Mouse (Mus musculus) stomach, embryonic 14.5 days (tissue): ENCODE measurements around the gene Nkg7. TPM values are rescaled to one million over a fixed set of nuclear protein-coding genes. Genes with fewer than 3 reads are reported as not detected.

Experiments used
- ATAC-seq: fragments of 200-750 bp; cut with Nextera tagmentation; 2 replicates; pipeline ENCODE4 v1.8.0; 2017; ENCODE audit warnings: low read depth, moderate TSS enrichment; ENCODE audit not compliant: insufficient number of reproducible peaks, insufficient read depth, low FRiP score
- H3K27ac ChIP-seq: fragments of 300-500 bp; sonication (generic); 2 replicates; pipeline ENCODE4 v1.5.1; 2014; ENCODE audit warnings: mild to moderate bottlenecking, low read length, moderate library complexity, mixed read lengths
- H3K27me3 ChIP-seq: fragments of 300-500 bp; sonication (generic); 2 replicates; pipeline ENCODE4 v1.6.1; 2014; ENCODE audit warnings: low read length, control low read depth, mixed read lengths; ENCODE audit not compliant: control insufficient read depth, insufficient read depth
- H3K36me3 ChIP-seq: fragments of 300-500 bp; sonication (generic); 2 replicates; pipeline ENCODE4 v1.6.1; 2014; ENCODE audit warnings: mild to moderate bottlenecking, control low read depth, low read length, moderate library complexity, mixed read lengths; ENCODE audit not compliant: control insufficient read depth, insufficient read depth
- H3K4me1 ChIP-seq: fragments of 300-500 bp; sonication (generic); 2 replicates; pipeline ENCODE4 v1.6.1; 2014; ENCODE audit warnings: low read length, control low read depth, mixed read lengths; ENCODE audit not compliant: control insufficient read depth, insufficient read depth
- H3K4me2 ChIP-seq: fragments of 300-500 bp; sonication (generic); replicated peaks from 2 replicates; pipeline ENCODE4 v1.6.1; 2014; ENCODE audit warnings: low read depth, low read length, control low read depth
- H3K4me3 ChIP-seq: fragments of 300-500 bp; sonication (generic); 2 replicates; pipeline ENCODE4 v1.5.1; 2014; ENCODE audit warnings: low read depth, low read length, control low read depth
- H3K9ac ChIP-seq: fragments of 300-500 bp; sonication (generic); replicated peaks from 2 replicates; pipeline ENCODE4 v1.6.1; 2014; ENCODE audit warnings: low read depth, mild to moderate bottlenecking, control low read depth, low read length, moderate library complexity, mixed read lengths
- H3K9me3 ChIP-seq: fragments of 300-500 bp; sonication (generic); 2 replicates; pipeline ENCODE4 v1.6.1; 2016; ENCODE audit warnings: low read depth, low read length, control low read depth; ENCODE audit not compliant: control insufficient read depth
- WGBS: fragments of 180-500 bp; shearing (Covaris S2); extraction: QIAGEN DNeasy Blood & Tissue Kit; methylation state at CpG from one replicate; pipeline ENCODE4 v1.1.7; 2014; 5-methylcytosine and 5-hydroxymethylcytosine counted together
- polyA plus RNA-seq: library from polyadenylated mRNA; unstranded; fragments of >200 nt; fragmentation: Nextera tagmentation; extraction: Ambion mirVana; gene quantifications from 2 replicates; pipeline ENCODE4 v1.2.1, GENCODE M21; 2014

Nkg7 gene
- polyA plus RNA-seq, 1 experiment from 2014 or later: 1.4 TPM

GRCm38 (mm10) chr7:43466099-43466694 lies 29.3 kb downstream of the Nkg7 start:
- H3K9me3 ChIP-seq: no peaks in the 10 kb centered on the region
- H3K27me3 ChIP-seq: no peaks in the 10 kb centered on the region
- H3K9ac ChIP-seq: peak overlapping the region; percentile 30; the same call in 1 of the 2 replicates
- H3K36me3 ChIP-seq: no peaks in the 10 kb centered on the region
- no peak overlapping the region for H3K27ac ChIP-seq
- no peaks in the 10 kb centered on the region for H3K4me1 ChIP-seq
- peak; percentile 64 for ATAC-seq
- H3K4me2 ChIP-seq: peak overlapping the region; percentile 87
- under 1% methylated on average over 33 of the region's 33 CpGs for WGBS
- H3K4me3 ChIP-seq: peak overlapping the region; percentile 39

- no peak overlapping the region for H3K27ac ChIP-seq
- H3K27me3 ChIP-seq: no peaks in the 10 kb centered on the region
- no peaks in the 10 kb centered on the region for H3K9me3 ChIP-seq
- no peak overlapping the region for H3K4me2 ChIP-seq
- H3K9ac ChIP-seq: no peak overlapping the region
- ATAC-seq: no peak
- no peaks in the 10 kb centered on the region for H3K4me1 ChIP-seq
- H3K36me3 ChIP-seq: no peaks in the 10 kb centered on the region
- H3K4me3 ChIP-seq: no peak overlapping the region
- whole genome bisulfite sequencing: 49% methylated on average over 8 of the region's 8 CpGs
Measured at GRCm38 (mm10) chr7:43470373-43470772, 33.5 kb downstream of the Nkg7 start.

- no peak overlapping the region for H3K27ac ChIP-seq
- H3K27me3 ChIP-seq: peaks cover 16% of the 10 kb centered on the region
- H3K9me3 ChIP-seq: no peaks in the 10 kb centered on the region
- no peak overlapping the region for H3K4me3 ChIP-seq
- no peak for ATAC-seq
- no peaks in the 10 kb centered on the region for H3K36me3 ChIP-seq
- H3K4me2 ChIP-seq: no peak overlapping the region
- H3K9ac ChIP-seq: no peak overlapping the region
- 11% methylated on average over 23 of the region's 23 CpGs for WGBS
- no peaks in the 10 kb centered on the region for H3K4me1 ChIP-seq
Measured at GRCm38 (mm10) chr7:43475706-43476105, 38.8 kb downstream of the Nkg7 start.

DNA sequence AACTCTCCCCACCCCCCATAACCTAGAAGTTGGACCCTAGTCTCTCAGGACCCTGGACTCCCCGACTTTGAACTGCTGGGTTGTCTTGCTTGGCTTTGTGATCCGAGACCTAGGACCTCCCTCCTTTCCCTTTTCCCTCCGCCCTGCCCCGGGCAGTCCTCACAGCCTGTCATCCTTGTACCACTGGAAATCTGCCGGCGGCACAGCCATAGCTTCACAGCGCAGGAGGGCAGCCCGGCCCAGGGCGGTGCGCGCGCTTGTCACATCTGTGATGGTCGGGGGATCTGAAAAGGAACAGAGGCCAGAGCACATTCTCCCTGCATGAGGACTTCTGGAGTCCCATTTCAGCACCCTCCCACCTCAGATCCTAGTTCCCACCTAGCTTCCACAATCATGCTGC lies 39.5 kb downstream of the Nkg7 start:
- WGBS: 9% methylated on average over 13 of the region's 13 CpGs

GRCm38 (mm10) chr7:43481191-43481590 lies 44.3 kb downstream of the Nkg7 start:
- H3K27me3 ChIP-seq: peaks cover 9% of the 10 kb centered on the region; the same call in 1 of the 2 replicates
- ATAC-seq: no peak
- H3K4me1 ChIP-seq: no peaks in the 10 kb centered on the region
- H3K4me3 ChIP-seq: no peak overlapping the region
- H3K27ac ChIP-seq: no peak overlapping the region
- no peaks in the 10 kb centered on the region for H3K9me3 ChIP-seq
- 74% methylated on average over 3 of the region's 3 CpGs for WGBS
- no peaks in the 10 kb centered on the region for H3K36me3 ChIP-seq
- H3K4me2 ChIP-seq: no peak overlapping the region
- H3K9ac ChIP-seq: no peak overlapping the region

More for the DNA sequence above, 39.5 kb downstream of the Nkg7 start:
- no peaks in the 10 kb centered on the region for H3K9me3 ChIP-seq
- H3K36me3 ChIP-seq: no peaks in the 10 kb centered on the region
- H3K9ac ChIP-seq: no peak overlapping the region
- no peak overlapping the region for H3K27ac ChIP-seq
- peaks cover 16% of the 10 kb centered on the region for H3K27me3 ChIP-seq
- no peak overlapping the region for H3K4me3 ChIP-seq
- ATAC-seq: peak; percentile 20; the same call in 1 of the 2 replicates
- H3K4me2 ChIP-seq: no peak overlapping the region
- no peaks in the 10 kb centered on the region for H3K4me1 ChIP-seq

DNA sequence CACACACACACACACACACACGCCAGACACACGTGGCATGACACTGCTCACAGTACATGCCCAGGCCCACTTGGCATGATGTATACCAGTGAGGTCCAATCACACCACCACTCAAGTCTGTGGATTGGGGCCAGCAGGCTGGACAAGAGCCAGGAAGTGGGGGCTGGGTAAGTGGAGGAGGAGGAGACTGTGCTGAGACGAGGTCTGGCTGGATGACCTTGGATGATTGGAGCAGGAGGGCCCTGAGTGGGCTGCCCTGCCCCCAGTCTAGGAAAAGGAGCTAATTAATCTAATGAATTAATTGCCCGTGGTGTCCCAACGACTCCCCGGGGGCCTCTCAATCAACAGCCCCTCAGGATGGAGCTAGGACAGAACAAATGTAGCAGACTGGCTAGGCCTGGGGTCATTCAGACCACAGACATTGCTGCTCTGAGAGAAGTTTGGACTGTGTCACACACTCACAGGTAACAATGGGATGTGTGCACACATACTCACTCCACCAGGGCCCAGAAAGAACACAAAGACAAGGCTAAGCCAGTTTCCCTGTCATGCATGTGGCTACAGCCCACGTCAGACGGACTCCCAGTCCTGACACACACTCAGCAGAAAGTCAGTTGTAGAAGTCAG lies 45.3 kb downstream of the Nkg7 start:
- H3K27ac ChIP-seq: no peak overlapping the region
- H3K27me3 ChIP-seq: peaks cover 4% of the 10 kb centered on the region; the same call in 1 of the 2 replicates
- no peaks in the 10 kb centered on the region for H3K4me1 ChIP-seq
- H3K4me2 ChIP-seq: no peak overlapping the region
- H3K36me3 ChIP-seq: no peaks in the 10 kb centered on the region
- 53% methylated on average over 8 of the region's 8 CpGs for WGBS
- H3K9ac ChIP-seq: no peak overlapping the region
- no peaks in the 10 kb centered on the region for H3K9me3 ChIP-seq
- H3K4me3 ChIP-seq: no peak overlapping the region
- 0 out of 2 replicates have a peak, but pooled peaks have one; percentile 24 for ATAC-seq

GRCm38 (mm10) chr7:43483236-43483635 lies 46.4 kb downstream of the Nkg7 start:
- Histone ChIP-seq H3K4me3 (no peak overlapping the region), H3K4me2 (no peak overlapping the region), H3K36me3 (no peaks in the 10 kb centered on the region), H3K9me3 (no peaks in the 10 kb centered on the region), H3K27me3 (no peaks in the 10 kb centered on the region), H3K9ac (no peak overlapping the region), H3K4me1 (no peaks in the 10 kb centered on the region), H3K27ac (no peak overlapping the region)
- WGBS: 7% methylated on average over 10 of the region's 10 CpGs
- ATAC-seq: no peak
